Mouse (Mus musculus) thymus, adult 2 months (tissue): ENCODE data around the gene Palld. TPM values are rescaled to one million over a fixed set of nuclear protein-coding genes. Genes with fewer than 3 reads are reported as not detected.

Source experiments
- DNase-seq: peaks from one replicate; pipeline ENCODE4 v3.0.0; 2021
- H3K27ac ChIP-seq: fragments of 200-500 bp; 2 replicates; pipeline ENCODE4 v1.5.1; 2012; ENCODE audit warnings: low read length, control low read depth; ENCODE audit not compliant: control insufficient read depth, insufficient read depth
- H3K27me3 ChIP-seq: fragments of 200-500 bp; 2 replicates; pipeline ENCODE4 v1.6.1; 2012; ENCODE audit warnings: mild to moderate bottlenecking, low read length, moderate library complexity, mixed read lengths; ENCODE audit not compliant: control insufficient read depth, insufficient read depth
- H3K36me3 ChIP-seq: fragments of 200-500 bp; 2 replicates; pipeline ENCODE4 v1.6.1; 2012; ENCODE audit warnings: mild to moderate bottlenecking, low read length, moderate library complexity; ENCODE audit not compliant: control insufficient read depth, insufficient read depth
- H3K4me1 ChIP-seq: fragments of 200-500 bp; replicated peaks from 2 replicates; pipeline ENCODE4 v1.6.1; 2012; ENCODE audit warnings: low read length; ENCODE audit not compliant: control insufficient read depth, insufficient read depth
- H3K4me3 ChIP-seq: fragments of 200-500 bp; 2 replicates; pipeline ENCODE4 v1.5.1; 2012; ENCODE audit warnings: mild to moderate bottlenecking, low read length, control low read depth, moderate library complexity; ENCODE audit not compliant: control insufficient read depth, insufficient read depth
- CTCF ChIP-seq: fragments of 200-500 bp; IDR thresholded peaks from 2 replicates; pipeline ENCODE4 v1.5.1; 2012; ENCODE audit warnings: mild to moderate bottlenecking, control low read depth, low read length, moderate library complexity, borderline replicate concordance; ENCODE audit not compliant: control insufficient read depth, poor library complexity, insufficient read depth; ENCODE audit errors: extremely low read depth
- POLR2A ChIP-seq: fragments of 200-500 bp; IDR thresholded peaks from 2 replicates; pipeline ENCODE4 v1.6.1; 2012; ENCODE audit warnings: mild to moderate bottlenecking, low read length, control low read depth, moderate library complexity; ENCODE audit not compliant: control insufficient read depth, poor library complexity, insufficient read depth; ENCODE audit errors: extremely low read depth
- WGBS: fragments of 180-500 bp; shearing (Covaris S2); methylation state at CpG from one replicate; pipeline ENCODE4 v1.1.7; 2018; 5-methylcytosine and 5-hydroxymethylcytosine counted together
- polyA plus RNA-seq: library from polyadenylated mRNA; depleted of rRNA; stranded (reverse); fragments of >200 nt; gene quantifications from 2 replicates; pipeline ENCODE4 v1.2.3, GENCODE M21; 2012

The Palld gene
- polyA plus RNA-seq, 1 experiment: 10.6 TPM

- no peaks in the 10 kb centered on the region for H3K27me3 ChIP-seq
- no peaks in the 10 kb centered on the region for H3K36me3 ChIP-seq
- DNase-seq: no peak
- no peak overlapping the region for H3K4me3 ChIP-seq
- H3K27ac ChIP-seq: no peak overlapping the region
- TF ChIP-seq CTCF: no peak
- no peak for TF ChIP-seq POLR2A
- H3K4me1 ChIP-seq: no peaks in the 10 kb centered on the region
- WGBS: 94% methylated on average over 2 of the region's 2 CpGs
Observed at GRCm38 (mm10) chr8:61844992-61845391, 57.5 kb downstream of the Palld start.

DNA sequence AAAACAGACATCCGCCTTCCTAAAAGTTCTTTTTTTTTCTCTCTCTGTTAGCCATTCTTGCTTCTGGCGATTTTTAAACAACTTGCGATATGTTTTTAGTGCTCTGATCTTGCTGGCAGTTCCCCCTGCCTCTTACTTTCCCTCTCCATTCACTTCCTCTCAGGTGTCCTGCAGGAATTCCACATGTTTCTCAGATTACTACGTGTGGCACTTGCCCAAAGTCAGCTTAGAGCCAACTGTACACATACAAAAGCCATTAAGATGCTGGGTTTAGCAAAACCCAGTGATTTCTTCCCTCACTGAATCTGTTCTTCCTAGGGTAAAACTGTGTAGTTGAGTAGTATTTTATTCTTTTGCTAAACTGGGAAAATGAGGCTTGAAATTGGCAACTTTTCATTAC is 57.9 kb downstream of the Palld start:
- no peak overlapping the region for H3K27ac ChIP-seq
- no peak for DNase-seq
- no peaks in the 10 kb centered on the region for H3K27me3 ChIP-seq
- H3K4me3 ChIP-seq: no peak overlapping the region
- no peaks in the 10 kb centered on the region for H3K4me1 ChIP-seq
- TF ChIP-seq CTCF (no peak), POLR2A (no peak)
- H3K36me3 ChIP-seq: no peaks in the 10 kb centered on the region
- 88% methylated on average over 4 of the region's 4 CpGs for WGBS

GRCm38 (mm10) chr8:61843776-61844175 is 58.7 kb downstream of the Palld start:
- H3K27ac ChIP-seq: no peak overlapping the region
- 90% methylated on average over 8 of the region's 8 CpGs for WGBS
- H3K4me1 ChIP-seq: no peaks in the 10 kb centered on the region
- no peaks in the 10 kb centered on the region for H3K27me3 ChIP-seq
- no peak overlapping the region for H3K4me3 ChIP-seq
- TF ChIP-seq CTCF (no peak), POLR2A (no peak)
- H3K36me3 ChIP-seq: no peaks in the 10 kb centered on the region
- no peak for DNase-seq

DNA sequence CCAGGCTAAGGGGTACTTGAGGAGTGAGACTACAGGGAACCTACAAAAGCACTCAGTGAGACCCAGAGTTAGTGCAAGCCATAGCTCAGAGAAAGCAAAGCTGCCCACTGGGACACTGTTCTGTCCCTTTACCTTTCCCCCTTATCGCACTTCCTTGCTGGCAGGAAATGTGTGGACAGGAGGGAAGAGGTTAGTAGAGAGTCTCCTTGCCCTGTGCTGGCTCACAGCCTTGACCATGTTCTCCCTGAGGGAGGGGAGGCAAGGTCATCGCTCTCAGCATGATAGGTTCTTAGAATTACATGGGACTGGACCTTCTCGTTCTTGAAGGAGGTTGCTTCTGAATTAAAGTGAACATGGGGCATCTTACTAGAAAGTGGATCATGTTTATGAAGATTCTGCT is 69.3 kb downstream of the Palld start:
- H3K4me3 ChIP-seq: no peak overlapping the region
- no peaks in the 10 kb centered on the region for H3K27me3 ChIP-seq
- no peaks in the 10 kb centered on the region for H3K4me1 ChIP-seq
- H3K27ac ChIP-seq: no peak overlapping the region
- no peaks in the 10 kb centered on the region for H3K36me3 ChIP-seq
- WGBS: 93% methylated on average over 3 of the region's 3 CpGs
- TF ChIP-seq CTCF (no peak), POLR2A (no peak)
- DNase-seq: no peak

DNA sequence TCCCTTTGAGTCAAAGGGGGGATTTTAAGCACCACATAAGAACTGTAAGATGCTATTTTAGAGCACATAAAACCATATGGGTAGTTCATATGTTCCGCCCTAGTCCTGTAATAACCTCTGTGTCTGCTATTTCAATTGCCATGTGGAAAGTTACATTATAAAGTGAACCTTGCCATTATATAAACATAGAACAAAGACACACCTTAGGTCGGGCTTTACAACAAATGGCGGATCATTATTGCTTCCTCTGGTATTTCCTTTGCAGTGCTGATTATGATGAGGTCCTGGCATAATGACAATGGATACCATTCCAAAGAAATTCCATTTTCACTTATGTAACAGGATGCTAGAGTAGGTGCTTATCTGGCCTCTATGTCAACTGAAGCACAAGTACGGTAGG is 70.5 kb downstream of the Palld start:
- H3K36me3 ChIP-seq: no peaks in the 10 kb centered on the region
- no peak for DNase-seq
- 93% methylated on average over 4 of the region's 4 CpGs for WGBS
- H3K27me3 ChIP-seq: no peaks in the 10 kb centered on the region
- no peak for TF ChIP-seq CTCF
- TF ChIP-seq POLR2A: no peak
- no peak overlapping the region for H3K4me3 ChIP-seq
- H3K4me1 ChIP-seq: no peaks in the 10 kb centered on the region
- H3K27ac ChIP-seq: no peak overlapping the region

DNA sequence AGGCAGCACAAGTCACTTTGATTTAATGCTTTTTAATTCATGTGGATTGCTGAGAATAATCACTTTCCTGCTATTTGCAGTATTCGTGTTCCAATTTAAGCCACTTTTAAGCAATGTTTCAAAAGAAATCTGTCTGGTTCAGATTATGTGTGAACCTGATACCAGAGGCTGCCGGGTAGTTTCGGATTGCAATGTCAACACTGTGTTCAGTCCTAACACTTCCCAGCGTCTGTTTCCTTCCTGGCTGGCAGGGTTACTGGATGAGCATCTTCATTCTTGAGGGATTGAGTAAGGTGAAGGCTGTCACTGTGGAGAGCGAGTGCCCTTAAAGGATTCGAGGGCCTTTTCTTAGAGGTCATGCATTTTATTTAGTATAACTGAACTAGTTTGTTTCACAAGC is 71.7 kb downstream of the Palld start:
- no peaks in the 10 kb centered on the region for H3K36me3 ChIP-seq
- WGBS: 90% methylated on average over 6 of the region's 6 CpGs
- no peak for DNase-seq
- no peak overlapping the region for H3K27ac ChIP-seq
- no peaks in the 10 kb centered on the region for H3K27me3 ChIP-seq
- no peak overlapping the region for H3K4me3 ChIP-seq
- no peaks in the 10 kb centered on the region for H3K4me1 ChIP-seq
- TF ChIP-seq CTCF (no peak), POLR2A (no peak)

GRCm38 (mm10) chr8:61824563-61824962 is 77.9 kb downstream of the Palld start:
- DNase-seq: no peak
- Histone ChIP-seq H3K4me3 (no peak overlapping the region), H3K36me3 (no peaks in the 10 kb centered on the region), H3K27me3 (no peaks in the 10 kb centered on the region), H3K27ac (no peak overlapping the region), H3K4me1 (no peaks in the 10 kb centered on the region)
- TF ChIP-seq POLR2A (no peak), CTCF (no peak)
- WGBS: 82% methylated on average over 3 of the region's 3 CpGs
